Mouse (Mus musculus) lung, postnatal 0 days (tissue): ENCODE measurements around the gene Prss16.

ENCODE experiments used
- CTCF ChIP-seq: IDR thresholded peaks from 2 replicates; pipeline ENCODE4 v1.5.1; 2016; ENCODE audit warnings: antibody characterized with exemption, mild to moderate bottlenecking
- EP300 ChIP-seq: IDR thresholded peaks from 2 replicates; pipeline ENCODE4 v1.6.1; 2016; ENCODE audit warnings: antibody characterized with exemption, mild to moderate bottlenecking, control low read depth

DNA sequence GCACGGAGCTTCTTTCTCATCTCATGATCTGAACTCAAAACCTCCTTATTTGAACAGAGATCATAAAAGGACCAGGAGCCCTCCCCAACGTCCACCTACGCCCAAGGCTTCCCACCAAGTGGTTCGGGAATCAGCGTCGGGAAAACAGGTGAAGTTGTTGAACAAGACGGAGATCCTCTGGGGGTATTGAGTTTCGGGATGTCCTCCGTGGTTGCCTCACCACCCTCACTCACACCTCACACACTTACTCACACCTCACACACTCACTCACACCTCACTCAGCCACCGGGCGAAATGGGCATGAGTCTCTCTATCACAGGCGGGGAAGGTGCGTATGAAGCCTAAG, 12.7 kb downstream of the Prss16 start:
- TF ChIP-seq CTCF (no peak), EP300 (no peak)
